17 mouse cellular contexts compared by ENCODE assay signal in genomic region chr12:97326582-97326981, GRCm38 (mm10).
DNase-seq lines count a peak whose midpoint lies in the region; ATAC-seq and TF ChIP-seq lines count a peak whose summit lies in the region.
"Had no signal": no experiment of that assay in that cellular context is flagged by ENCODE, and none has a peak within 500 bp of the region (broad histone marks: within the 10 kb centered on the region; RNA-seq: fewer than 3 reads in every experiment).

No protein-coding gene starts in this region.

- no peaks in the 10 kb centered on the region for H3K27me3 ChIP-seq in forebrain, embryonic 15.5 days
- H3K27me3 ChIP-seq in forebrain, embryonic 12.5 days = no peaks in the 10 kb centered on the region
- H3K27me3 ChIP-seq: liver, embryonic 13.5 days had no signal

- H3K4me1 ChIP-seq in forebrain, embryonic 15.5 days = peaks cover 6% of the 10 kb centered on the region; the same call in 1 of the 2 replicates
- H3K4me1 ChIP-seq in forebrain, embryonic 12.5 days = no peaks in the 10 kb centered on the region
- H3K4me1 ChIP-seq: liver, embryonic 13.5 days had no signal

- H3K4me2 ChIP-seq in forebrain, embryonic 15.5 days (replicated peaks) = no peak overlapping the region
- H3K4me2 ChIP-seq in forebrain, embryonic 12.5 days = no peak overlapping the region
- H3K4me2 ChIP-seq: hindbrain, embryonic 14.5 days; liver, embryonic 13.5 days had no signal

- H3K4me3 ChIP-seq in forebrain, embryonic 15.5 days = no peak overlapping the region
- no peak overlapping the region for H3K4me3 ChIP-seq in forebrain, embryonic 12.5 days (replicated peaks)
- H3K4me3 ChIP-seq: heart, adult 2 months; liver, embryonic 13.5 days had no signal

- peak; percentile 84 for DNase-seq in brain, embryonic 14.5 days (ENCODE audit: low read depth)
- DNase-seq in layer of hippocampus, adult 8-10 months (ENCODE audit: low spot score in 2 of 2) = peak; percentile 17 to 37
- peak; percentile 4 for DNase-seq in right cerebral cortex, adult 18-20 months
- DNase-seq in embryo, embryonic 10.5 days (ENCODE audit: low spot score) = no peak
- DNase-seq in kidney, adult 11 months = no peak
- DNase-seq: B cell, adult 2 months; cerebellum, adult 8-10 months; embryo, embryonic 11 days; heart, adult 2 months; kidney, postnatal 36 days; liver, embryonic 13.5 days; retina, postnatal 1 day had no signal

- no peak overlapping the region for H3K9ac ChIP-seq in forebrain, embryonic 15.5 days (replicated peaks)
- no peak overlapping the region for H3K9ac ChIP-seq in forebrain, embryonic 12.5 days
- H3K9ac ChIP-seq: hindbrain, embryonic 14.5 days; liver, embryonic 13.5 days had no signal

- H3K27ac ChIP-seq in forebrain, embryonic 15.5 days (replicated peaks) = peak overlapping the region; percentile 28
- H3K27ac ChIP-seq in forebrain, embryonic 12.5 days = no peak overlapping the region
- H3K27ac ChIP-seq: heart, adult 2 months; hindbrain, embryonic 14.5 days; liver, embryonic 13.5 days had no signal

- ATAC-seq in forebrain, embryonic 15.5 days (replicated peaks) = peak; percentile 90
- no peak for ATAC-seq in forebrain, embryonic 12.5 days (ENCODE audit: low FRiP score)
- ATAC-seq in monocyte, adult 5-6 weeks (replicated peaks; ENCODE audit: insufficient number of reproducible peaks, low FRiP score, low TSS enrichment, poor library complexity, severe bottlenecking) = no peak
- ATAC-seq: intestine, postnatal 0 days had no signal

- WGBS in forebrain, embryonic 15.5 days = 30% methylated on average over 3 of the region's 3 CpGs
- WGBS in forebrain, embryonic 12.5 days = 55% methylated on average over 3 of the region's 3 CpGs

- no peak for TF ChIP-seq CTCF in brain, embryonic 14.5 days (IDR thresholded peaks at IDR 0.05; ENCODE audit: borderline replicate concordance, extremely low read depth, insufficient read depth, insufficient read length)

- no peaks in the 10 kb centered on the region for H3K36me3 ChIP-seq in forebrain, embryonic 15.5 days
- no peaks in the 10 kb centered on the region for H3K36me3 ChIP-seq in forebrain, embryonic 12.5 days (replicated peaks)
- H3K36me3 ChIP-seq: liver, embryonic 13.5 days had no signal

- H3K9me3 ChIP-seq in forebrain, embryonic 15.5 days = no peaks in the 10 kb centered on the region
- no peaks in the 10 kb centered on the region for H3K9me3 ChIP-seq in forebrain, embryonic 12.5 days

- no peak for TF ChIP-seq POLR2A in brain, embryonic 14.5 days (IDR thresholded peaks at IDR 0.05; ENCODE audit: borderline replicate concordance, extremely low read depth, insufficient read depth, insufficient read length, poor library complexity, severe bottlenecking)

Comparison
In these comparisons a context has a peak if more than half of its experiments do, and no peak if none do; other contexts are left out.
1. DNase-seq: peak in brain, embryonic 14.5 days (single experiment), layer of hippocampus, adult 8-10 months (2 of 2) and right cerebral cortex, adult 18-20 months (single experiment); none in embryo, embryonic 10.5 days (single experiment) and kidney, adult 11 months (single experiment).